Mouse (Mus musculus) heart, adult 9 months (tissue): ENCODE data around the gene Trim6.
"Not testable (repeated sequence)": the region's sequence is repeated elsewhere in the genome, so short reads cannot be mapped to it uniquely, and the experiment has no call there.

ENCODE experiments used
- DNase-seq, 2 experiments: peaks; one replicate each; pipeline ENCODE4 v3.0.0; 2022; ENCODE audit warnings: low spot score in 2 of 2

Trim6 gene

DNA sequence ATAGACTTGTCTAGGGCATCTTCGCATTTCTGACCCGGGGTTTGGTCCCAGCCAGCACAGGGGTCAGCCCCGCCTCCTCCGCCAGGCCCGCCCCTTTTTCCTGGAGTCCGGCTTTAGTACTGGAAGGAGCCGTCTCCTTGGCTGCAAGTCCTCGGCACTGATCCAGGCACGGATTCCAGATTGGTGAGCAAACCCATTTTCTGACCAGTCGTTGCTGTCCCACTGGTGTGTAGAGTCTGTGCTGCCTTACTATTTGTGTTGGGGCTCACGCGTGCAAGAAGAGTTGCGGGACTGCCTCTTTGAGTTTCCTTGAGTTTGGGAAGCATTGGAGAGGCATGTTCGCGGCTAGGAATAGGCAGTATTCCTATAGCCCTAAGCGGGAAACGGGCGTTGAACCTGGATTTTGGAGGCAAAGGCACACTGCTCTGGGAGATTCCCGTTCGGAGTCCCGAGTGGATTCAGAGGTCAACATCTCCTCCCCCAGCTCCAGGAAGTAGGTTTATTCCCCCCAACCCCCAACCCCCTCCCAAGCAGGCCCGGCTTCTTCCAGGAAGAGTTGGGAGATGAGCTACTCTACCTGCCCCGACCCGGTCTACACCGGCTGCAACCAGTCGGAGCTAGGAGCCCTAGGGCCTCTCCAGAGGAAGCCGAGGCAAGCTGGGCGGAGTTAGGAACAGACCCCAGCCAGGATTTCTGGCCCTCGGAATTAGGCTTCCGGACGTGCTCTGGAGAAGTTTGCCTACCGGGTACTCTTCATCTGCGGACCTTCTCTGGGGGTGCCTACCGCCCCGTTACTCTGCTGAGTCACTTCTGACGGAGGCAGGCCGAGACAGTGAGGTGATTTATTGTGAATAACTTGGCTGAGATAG is at the start of gene Trim6:
TSS of gene Trim6 (plus strand) at position 93 of the 869 bp plus-strand sequence.
- DNase-seq, result peak; percentile 79 to 83

DNA sequence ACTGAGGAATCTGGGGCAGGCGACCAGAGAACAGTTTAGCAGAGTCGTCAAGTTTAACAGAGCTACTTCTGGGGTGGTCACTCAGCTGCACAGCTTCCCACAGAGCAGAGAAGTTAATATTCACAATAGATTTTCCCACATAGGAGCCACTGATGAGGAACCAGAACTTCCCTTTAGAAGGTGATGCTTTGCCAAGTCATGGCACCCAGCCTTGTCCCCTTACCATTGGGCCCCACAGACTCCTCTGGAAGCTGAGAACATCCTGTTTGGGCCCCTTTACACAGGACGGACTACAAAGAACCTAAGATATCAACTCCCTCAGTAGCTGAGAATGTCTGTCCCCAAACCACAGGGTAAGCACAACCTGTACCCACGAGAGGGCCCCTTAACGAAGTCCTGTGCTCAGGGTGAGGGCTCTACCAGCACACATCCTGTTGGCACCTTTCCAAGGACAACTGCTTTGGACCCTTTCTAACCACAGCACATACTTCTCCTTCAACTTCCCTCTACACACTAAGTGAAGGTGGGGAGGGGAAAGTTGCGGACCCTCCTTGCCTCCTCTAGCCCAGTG is 48.9 kb upstream of the Trim6 start:
- DNase-seq, result no peak

DNA sequence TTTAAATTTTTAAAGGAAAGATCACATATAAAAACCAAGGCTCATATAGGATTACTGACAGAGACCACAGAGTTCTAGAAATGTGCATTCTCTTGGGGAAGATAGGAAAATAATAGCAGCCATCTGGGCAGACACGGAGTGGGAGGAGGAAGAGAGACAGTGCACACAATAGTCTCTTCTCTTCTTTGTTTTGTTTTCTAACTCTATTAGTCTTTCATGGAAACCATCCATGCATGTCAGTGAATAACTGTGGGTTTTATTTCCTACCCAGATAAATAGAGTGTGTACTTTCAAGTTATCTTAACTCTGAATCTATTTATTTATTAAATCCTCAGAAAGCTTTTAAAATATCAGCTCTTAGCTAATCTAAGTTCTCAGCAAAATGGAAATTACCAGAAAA is 43.5 kb upstream of the Trim6 start:
- no peak for DNase-seq

DNA sequence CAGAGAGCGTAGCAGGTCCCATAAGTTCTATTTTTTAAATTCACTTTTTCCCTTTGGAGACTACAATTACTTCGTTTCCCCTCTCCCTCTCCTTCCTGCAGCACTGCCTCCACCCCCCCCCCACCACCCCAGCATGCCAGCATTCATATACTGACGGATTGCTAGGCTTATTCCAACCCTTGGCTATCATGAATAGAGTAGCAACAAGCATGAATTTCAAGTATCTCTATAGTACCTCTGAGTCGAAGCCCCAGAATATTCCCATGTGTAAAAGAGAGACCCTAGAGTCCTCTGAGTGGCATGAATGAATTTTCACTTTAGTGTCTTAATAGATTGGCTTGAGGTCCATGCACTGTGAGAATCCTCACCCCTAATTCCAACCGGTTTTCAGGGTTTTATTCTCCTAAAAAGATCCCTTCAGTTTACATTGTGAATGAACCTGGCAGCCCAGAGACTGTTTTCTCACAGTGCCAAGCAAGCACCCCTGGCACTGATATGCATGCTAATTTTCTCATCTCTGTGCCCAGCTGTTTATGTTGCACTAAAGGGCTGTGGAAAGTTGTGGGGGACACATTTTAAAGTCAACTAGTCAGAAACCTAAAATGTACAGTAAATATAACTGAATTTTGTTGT is 40.1 kb upstream of the Trim6 start:
- DNase-seq, result no peak

DNA sequence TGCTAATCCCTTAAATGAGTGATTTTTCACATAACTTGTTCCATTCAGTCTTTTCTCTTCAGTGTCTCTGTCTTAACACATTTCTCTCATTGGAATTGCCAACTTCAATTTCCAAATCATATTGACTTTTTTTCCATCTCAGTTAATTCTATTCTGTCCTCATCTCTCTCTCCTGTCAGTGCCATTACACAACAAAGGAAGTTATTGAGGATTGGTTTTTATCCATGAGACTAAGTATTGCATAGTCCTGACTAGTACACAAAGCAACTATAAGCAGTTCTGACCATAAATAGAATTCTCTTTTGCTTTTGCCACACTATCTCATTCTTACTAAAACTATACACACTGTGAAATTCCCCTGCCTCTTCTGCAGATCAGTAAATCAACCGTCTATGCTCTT is 39.5 kb upstream of the Trim6 start:
- no peak for DNase-seq

DNA sequence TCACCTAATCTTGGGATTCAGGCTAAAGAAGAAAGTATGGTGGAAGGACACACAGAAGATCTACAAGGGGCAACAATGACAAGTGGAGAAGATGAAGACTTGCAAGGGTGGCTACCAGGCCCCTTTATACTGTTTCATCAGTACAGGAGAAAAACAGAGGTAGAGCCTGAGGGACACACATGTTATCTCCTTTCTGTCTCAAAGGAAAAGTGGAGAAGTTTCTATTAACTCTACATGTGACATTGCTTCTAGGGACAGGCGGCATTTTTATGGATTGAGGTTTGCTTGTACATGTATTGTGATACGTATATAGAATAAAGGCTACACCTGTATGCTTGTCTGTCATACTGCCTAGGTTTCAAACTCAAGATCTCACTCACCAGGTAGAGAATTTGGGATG is 35.3 kb upstream of the Trim6 start, which contains the start of gene Olfr648:
TSS of gene Olfr648 (minus strand) at position 101 of the 400 bp plus-strand sequence.
- DNase-seq, result no peak

DNA sequence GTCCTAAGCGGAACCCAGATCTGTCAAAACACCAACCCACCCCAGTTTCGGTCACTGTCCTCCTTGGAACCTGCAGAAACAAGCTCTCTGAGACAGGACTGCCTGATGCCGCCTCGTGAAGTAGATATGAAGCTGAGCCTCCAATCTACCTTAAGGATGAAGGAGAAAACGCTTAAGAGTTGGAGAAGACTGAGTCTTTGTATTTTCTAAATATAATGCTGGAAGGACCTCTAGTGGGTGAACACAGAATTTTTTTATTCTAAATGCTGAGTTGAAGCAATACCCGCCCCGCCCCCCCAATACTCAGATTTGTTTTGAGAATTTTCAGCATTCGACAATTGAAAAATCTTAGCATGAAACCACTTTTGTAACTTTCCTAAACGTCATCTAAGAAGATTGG is 27.3 kb upstream of the Trim6 start:
- DNase-seq, result no peak

DNA sequence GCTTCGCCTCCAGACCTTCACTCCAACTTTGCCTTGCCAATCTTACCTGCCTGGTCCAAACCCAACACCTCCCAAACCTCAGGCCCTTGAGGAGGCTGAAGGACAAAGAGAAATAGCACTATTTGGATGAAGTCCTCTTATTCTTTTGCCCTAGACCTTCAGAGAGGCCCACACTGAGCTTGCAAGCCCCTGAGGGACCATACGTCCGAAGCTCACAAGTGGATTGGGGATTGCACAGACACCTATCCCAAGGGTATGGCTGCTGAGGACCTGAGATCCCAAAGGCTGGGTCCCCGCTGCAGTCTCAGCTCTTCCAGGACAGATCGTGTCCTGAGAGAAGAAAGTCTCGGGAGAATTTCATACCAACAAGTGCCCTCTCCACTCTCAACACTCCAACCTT is 22.7 kb upstream of the Trim6 start, which contains the start of gene Olfr649:
TSS of gene Olfr649 (minus strand) at position 101 of the 400 bp plus-strand sequence.
- DNase-seq, result no peak

DNA sequence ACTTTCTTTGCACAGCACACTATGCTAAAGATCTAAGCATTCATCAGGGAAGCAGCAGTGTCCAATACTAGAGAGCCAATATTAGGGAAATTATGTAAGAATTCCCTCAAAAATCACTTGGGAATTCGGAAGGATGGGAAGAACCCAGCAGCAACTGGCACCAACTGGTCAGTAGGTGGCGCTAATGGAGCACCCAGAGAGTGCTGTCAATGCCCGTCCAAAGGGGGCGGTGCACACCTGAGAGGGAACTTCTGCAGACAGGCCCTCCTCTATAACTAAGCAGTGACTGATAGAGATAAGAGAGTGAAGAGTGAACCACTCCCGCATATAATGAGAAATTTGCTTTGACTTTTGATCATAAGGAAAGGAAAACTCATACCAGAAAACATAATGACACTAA is 18.8 kb upstream of the Trim6 start:
- DNase-seq, result peak; percentile 31 to 58

DNA sequence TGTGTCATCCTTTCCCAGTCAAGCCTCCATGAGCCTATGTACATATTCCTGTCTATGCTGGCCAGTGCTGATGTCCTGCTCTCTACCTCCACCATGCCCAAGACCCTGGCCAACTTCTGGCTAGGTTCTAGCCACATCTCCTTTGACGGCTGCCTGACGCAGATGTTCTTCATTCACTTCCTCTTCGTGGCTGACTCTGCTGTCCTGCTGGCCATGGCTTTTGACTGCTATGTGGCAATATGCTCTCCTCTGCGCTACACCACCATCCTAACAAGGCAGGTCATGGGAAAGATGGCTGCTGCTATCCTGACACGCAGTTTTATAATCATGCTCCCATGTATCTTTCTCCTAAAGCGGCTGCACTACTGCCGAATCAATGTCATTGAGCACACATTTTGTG is 12.4 kb upstream of the Trim6 start:
- no peak for DNase-seq

DNA sequence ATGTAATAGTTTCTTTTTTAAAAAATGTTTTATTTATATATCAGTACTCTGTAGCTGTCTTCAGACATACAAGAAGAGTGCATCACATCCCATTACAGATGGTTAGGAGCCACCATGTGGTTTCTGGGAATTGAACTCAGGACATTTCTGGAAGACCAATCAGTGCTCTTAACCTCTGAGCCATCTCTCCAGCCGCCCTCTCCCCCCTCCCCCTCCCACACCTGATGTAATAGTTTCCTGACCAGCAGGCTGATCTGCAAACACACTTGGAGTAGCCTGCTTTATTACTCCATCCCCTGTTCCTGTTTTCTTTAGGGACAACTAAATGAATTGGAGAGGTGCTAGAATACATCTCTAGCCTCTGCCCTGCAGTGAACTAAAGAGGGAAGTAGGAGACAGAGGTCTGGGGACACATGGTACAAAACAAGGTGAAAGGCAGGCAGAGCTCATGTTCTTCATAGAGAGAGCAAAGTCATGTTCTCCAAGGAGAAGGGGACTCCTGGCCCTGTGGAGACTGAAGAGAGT is 2.5 kb upstream of the Trim6 start:
- no peak for DNase-seq

DNA sequence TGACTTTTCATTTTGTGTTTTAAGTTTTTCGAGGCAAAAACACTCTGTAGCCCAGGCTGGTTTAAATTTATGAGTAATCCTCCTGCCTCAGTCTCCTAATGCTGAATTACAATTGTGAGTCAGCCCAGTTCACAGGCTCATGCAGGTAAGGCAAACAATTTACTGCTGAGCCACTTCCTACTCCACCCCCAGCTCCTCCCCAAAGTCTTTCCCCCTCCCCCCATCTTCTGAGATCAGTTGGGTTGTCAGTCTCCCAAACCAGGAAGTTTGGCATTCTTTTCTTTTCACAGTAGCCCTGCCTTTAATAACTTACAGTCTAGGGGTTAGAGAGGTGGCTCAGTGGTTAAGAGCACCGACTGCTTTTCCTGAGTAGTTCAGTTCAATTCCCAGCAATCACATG is 712 bp upstream of the Trim6 start:
- DNase-seq, result no peak

DNA sequence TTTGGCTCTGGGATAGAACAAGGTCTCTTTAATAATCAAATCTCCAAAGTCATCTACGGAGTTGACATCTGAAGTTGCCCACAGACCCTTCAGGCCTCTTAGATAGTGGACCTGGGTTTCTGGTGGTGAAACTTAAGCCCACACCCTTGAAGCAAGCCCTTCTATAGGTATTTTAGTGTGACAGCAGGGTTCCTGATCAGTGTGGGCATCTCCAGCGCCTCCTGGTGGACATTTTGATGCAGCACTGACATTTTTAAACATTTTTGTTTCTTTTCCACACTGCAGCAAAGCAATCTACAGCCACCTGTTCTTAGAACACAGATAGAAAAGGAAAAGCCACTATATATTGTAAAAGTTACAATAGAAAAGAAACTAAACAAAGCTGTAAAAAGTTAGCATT is 12.6 kb downstream of the Trim6 start:
- peak in 1 of 2 experiments; percentile 6 for DNase-seq

DNA sequence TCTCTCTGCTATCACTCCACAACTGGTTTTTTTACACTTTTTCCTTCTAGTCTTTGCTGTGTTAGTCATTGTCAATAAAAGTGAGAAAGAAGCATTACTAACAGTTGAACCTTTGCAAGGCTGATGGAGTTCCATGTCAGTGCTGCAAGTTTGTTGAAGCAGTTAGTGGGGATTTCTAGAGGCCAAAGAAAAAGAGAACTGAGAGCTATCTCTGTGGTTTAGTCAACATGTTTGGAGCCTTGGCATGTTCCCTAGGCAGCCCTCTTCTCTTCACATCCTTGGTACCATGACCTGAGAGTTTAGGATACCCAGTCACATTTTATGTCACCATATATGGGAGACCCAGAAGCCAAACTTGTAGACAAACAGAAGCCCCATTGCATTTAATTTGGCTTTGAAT is 22.3 kb downstream of the Trim6 start:
- no peak for DNase-seq

DNA sequence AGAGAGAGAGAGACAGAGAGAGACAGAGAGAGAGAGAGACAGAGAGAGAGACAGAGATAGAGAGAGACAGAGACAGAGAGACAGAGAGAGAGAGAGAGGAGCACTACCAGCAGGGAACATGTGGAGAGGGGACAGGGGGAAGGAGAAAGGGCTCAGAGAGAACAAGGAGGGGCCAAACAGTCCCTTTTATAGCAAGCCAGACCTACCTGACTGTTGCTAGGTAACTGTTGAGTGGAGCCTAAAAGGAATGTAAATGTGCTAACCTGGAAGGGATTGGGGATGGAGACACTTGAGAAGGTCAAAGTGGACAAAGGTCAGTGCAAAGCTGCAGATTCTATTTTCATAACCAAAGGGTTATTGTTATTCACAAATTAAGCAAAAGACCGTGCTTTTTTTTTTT is 25.0 kb downstream of the Trim6 start:
- DNase-seq, result no peak

DNA sequence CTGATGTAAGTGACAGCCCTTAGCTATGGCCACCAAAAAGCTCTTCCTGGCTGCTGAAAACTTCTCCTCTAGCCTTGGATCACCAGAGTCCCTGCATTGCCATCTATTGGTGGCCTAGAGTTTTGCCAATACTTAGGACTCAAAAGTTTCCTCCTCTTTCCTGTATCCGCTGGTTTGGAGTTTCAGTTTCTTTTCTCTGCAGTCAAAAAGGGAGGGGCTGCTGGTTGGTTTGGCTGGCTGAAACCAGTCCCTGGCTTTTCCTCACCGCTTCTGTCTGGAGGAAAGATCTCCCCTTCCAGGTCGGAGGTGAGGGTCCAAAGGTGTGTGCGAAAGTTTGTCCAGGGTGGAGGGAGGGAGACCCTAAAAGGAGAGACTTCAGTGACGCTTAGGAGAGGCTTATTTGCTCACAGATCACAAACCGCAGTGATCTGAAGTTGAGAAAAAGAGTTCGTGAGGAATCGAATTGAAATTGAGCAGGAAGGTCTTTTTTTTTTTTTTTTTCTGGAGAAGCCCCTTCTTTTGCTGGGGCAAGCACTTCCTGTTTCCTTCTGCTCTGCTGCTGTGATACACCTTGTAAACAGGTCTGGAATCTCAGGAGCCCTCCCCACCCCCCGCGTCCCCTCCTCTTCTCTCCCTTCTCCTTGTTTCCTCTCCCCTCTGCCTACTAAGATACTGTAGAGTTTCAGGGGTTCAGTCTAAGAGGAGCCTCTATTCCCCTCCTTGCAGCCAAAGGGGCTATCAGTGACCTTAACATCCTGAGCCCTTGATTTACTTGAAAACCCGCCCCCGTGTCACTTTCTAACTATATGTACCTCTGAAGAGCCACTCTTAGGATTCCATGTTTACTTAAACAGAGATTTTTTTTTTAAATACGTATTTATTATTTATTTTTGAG is 25.9 kb downstream of the Trim6 start, which contains the start of gene Trim34a:
TSS of gene Trim34a (plus strand) at position 171 of the 895 bp plus-strand sequence.
- peak; percentile 75 to 83 for DNase-seq

DNA sequence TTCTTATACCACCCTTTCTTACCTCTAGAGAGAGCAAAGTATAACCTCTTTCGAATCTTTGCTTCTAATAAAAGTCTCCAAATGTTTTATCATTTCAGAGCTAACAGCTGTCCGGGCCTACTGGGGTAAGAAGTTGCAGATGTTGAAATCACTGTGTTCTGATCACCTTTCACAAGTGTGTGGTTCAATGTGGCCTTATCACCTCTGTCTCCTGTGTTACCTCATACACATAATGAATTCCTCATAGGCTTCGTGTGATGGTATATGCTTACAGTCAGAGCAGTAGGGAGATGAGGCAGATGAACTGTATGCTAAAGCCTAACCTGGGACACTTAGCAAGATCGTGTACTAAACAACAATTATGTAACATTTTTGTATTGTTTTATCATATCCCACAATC is 41.8 kb downstream of the Trim6 start:
- not testable (repeated sequence) for DNase-seq

DNA sequence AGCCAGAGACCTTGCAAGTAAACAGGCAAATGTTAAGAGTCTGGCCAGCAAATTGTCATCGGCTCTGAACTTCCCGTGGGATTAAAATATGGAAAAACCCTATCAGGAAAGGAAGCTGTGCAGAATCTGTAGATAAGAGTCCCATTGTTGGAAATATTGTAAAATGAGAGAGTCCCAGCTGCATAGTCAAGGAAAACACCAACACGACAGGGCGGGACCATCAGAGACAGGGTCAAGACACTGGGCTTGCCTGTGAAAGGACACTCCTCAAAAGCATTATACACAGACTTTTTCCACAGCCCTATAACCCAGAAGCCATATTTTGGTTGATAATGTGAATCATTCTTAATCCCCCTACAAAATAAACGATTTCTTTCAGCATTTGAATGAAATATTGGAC is 46.7 kb downstream of the Trim6 start:
- DNase-seq, result not testable (repeated sequence)

DNA sequence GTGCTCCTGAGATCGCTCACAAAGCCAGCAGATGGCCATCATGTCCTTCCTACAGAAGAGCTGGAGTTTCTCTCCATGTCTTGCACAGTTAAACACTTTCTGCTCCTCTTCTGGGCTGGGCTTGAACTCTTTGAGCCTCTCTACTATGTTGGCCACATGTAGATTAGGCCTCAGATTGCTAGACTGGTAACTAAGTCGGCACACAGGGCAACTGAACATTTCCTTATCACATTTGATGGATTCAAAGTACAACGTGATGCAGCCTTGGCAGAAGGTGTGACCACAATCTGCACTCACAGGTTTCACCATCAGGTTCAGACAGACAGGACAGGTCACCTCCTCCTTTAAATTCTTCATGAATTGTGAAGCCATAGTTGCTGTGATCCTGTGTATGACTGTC is 60.8 kb downstream of the Trim6 start:
- not testable (repeated sequence) for DNase-seq
